Mouse (Mus musculus) colon, adult 2 months (tissue): ENCODE measurements around the gene Gpld1. TPM values are rescaled to one million over a fixed set of nuclear protein-coding genes. Genes with fewer than 3 reads are reported as not detected.

ENCODE experiments used
- polyA plus RNA-seq: library from polyadenylated mRNA; depleted of rRNA; stranded (reverse); fragments of >200 nt; gene quantifications from 2 replicates; pipeline ENCODE4 v1.2.3, GENCODE M21; 2012; rRNA removed

Gene Gpld1
- 2.4 and 2.9 TPM in 2 replicates for polyA plus RNA-seq

DNA sequence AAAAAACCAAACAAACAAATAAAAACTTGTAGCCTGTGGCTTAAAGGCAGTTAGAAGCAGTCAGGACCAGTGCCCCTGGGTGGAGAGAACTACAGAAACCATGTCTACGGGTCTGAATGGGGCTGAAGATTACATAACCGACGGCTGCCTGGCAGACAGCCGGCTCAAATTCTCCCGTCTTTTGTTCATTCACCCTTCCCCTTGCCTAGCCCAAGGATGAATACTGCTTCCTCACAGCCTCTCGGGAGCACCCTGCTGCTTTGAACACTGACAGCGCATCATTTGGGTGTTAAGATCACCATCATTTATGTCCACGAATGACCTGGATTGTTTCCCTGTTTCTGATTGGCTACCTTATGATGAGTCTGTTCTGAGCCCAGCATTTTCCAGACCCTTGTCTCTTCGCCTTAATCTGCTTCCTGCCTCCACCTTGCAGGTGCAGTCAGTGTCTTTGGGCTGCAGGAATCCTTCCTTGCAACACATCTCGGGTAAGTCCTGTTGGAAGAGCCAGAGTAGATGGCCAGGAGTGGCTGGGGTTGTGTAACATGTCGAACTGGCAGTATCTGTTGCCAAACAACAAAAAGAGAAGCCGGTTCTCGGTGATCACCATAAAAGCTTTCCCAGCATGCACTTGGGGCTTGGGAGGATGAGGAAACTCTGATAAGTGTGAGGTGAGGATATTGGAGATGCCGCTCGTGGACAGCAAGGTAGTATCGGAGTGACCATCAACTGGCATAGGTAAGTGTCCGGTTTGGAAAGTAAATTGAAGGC lies at the start of gene Gpld1:
TSS of gene Gpld1 (plus strand) at position 641 of the 771 bp plus-strand sequence.

DNA sequence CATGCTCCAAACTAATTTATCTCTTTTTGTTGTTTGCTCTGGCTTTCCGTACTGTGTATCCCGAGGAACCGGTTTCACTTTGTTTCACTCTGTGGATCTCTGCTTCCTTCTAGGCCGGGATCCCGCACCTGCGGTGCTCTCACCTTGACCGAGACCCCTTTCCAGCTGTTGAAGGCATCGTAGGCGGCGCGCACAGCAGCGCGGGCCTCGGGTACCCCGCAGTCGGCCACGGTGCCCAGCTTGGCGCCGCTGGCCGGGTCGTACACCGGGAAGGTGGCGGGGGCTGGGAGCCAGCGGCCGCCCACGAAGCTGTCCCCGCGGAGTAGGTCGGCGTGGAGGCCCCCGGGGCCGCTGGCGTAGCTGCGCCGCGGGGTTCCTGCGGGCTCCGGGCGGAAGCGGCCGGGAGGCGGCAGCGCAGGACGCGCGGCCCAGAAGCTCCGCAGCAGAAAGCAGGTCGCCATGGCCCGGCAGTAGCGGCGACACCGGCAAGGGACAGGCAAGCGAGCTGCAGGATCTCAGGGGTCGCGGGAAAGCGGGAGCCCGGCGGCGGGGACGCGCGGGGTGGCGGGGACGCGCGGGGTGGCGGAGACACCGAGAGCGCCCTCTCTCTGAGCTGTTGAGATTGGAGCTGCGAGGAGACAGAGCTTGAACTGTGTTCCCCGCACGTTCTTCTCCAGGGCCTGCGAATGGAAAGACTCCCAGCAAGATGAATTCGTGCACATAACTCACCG lies 5.7 kb upstream of the Gpld1 start, which contains the start of gene Aldh5a1:
TSS of gene Aldh5a1 (minus strand) at position 554 of the 731 bp plus-strand sequence.

DNA sequence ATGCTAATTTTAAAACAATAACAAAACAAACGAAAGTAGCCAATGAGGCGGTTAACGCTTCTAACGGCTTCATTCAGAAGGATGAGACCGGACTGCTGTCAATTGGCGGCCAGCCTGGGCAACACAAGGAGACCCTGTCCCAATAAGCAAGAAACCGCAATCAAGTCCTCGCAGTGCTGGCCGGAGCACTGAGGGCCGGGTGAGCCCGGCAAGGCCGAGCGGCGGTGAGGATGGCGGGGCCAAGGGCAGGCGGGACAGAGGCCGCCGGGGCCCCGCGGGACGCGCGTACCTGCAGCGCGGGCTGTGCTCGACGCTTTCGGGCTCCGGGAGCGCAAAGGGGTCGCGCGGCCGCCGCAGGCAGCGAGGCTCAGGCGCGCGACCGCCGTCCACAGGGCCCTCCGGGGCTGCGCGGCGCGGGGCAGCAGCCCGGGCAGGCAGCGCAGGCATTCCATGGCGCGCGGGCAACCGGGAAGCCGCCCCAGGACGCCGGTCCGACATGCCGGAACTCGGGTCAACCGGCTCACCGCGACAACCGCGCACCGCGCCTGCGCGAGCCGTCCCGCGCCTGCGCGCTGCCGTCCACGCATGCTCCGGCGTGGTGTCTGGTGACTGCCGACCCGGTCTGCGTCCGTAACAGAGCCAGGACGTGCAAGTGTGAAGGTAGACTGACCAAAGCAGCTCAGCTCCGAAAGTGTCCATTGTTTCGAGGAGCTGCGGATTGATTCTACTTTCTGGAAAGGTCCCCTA lies 77.0 kb downstream of the Gpld1 start, which contains the start of gene Mrs2:
TSS of gene Mrs2 (minus strand) at position 587 of the 747 bp plus-strand sequence.

Other genes with a start within 250 kb of the Gpld1 start
- not detected in 2 replicates for gene Armh2, start 201.9 kb upstream of the Gpld1 start, polyA plus RNA-seq
- 3.0 and 3.5 TPM in 2 replicates for gene Gmnn, start 181.2 kb upstream of the Gpld1 start, polyA plus RNA-seq
- 20.8 and 23.1 TPM in 2 replicates for gene BC005537, start 141.5 kb upstream of the Gpld1 start, polyA plus RNA-seq
- gene Acot13, start 111.6 kb upstream of the Gpld1 start, polyA plus RNA-seq, result 33.6 and 56.4 TPM in 2 replicates
- 13.6 and 27.2 TPM in 2 replicates for gene Tdp2, start 111.5 kb upstream of the Gpld1 start, polyA plus RNA-seq
- 0.29 and 0.40 TPM in 2 replicates for gene D130043K22Rik, start 98.0 kb upstream of the Gpld1 start, polyA plus RNA-seq
- gene Aldh5a1, start 5.5 kb upstream of the Gpld1 start, polyA plus RNA-seq, result 5.6 and 6.9 TPM in 2 replicates
- gene Mrs2, start 77.2 kb downstream of the Gpld1 start, polyA plus RNA-seq, result 29.4 and 37.4 TPM in 2 replicates
- 0.01 TPM in 1 of 2 replicates, not detected in the other for gene Dcdc2a, start 112.9 kb downstream of the Gpld1 start, polyA plus RNA-seq